Mouse (Mus musculus) forebrain, embryonic 13.5 days (tissue): ENCODE measurements around the gene Defb23. TPM values are rescaled to one million over a fixed set of nuclear protein-coding genes. Genes with fewer than 3 reads are reported as not detected.

ENCODE experiments used
- ATAC-seq: fragments of 200-750 bp; cut with Nextera tagmentation; 2 replicates; pipeline ENCODE4 v1.8.0; 2017
- H3K27ac ChIP-seq: fragments of 300-500 bp; sonication (generic); 2 replicates; pipeline ENCODE4 v1.5.1; 2015; ENCODE audit warnings: inconsistent platforms, mild to moderate bottlenecking, moderate library complexity
- H3K27me3 ChIP-seq: fragments of 300-500 bp; sonication (generic); 2 replicates; pipeline ENCODE4 v1.6.1; 2015; ENCODE audit warnings: mild to moderate bottlenecking, inconsistent platforms
- H3K36me3 ChIP-seq: fragments of 300-500 bp; sonication (generic); 2 replicates; pipeline ENCODE4 v1.6.1; 2015; ENCODE audit warnings: mild to moderate bottlenecking, inconsistent platforms; ENCODE audit not compliant: poor library complexity, severe bottlenecking
- H3K4me1 ChIP-seq: fragments of 300-500 bp; sonication (generic); 2 replicates; pipeline ENCODE4 v1.6.1; 2015; ENCODE audit warnings: inconsistent platforms
- H3K4me2 ChIP-seq: fragments of 300-500 bp; sonication (generic); 2 replicates; pipeline ENCODE4 v1.6.1; 2015; ENCODE audit warnings: inconsistent platforms, mild to moderate bottlenecking, moderate library complexity
- H3K4me3 ChIP-seq: fragments of 300-500 bp; sonication (generic); 2 replicates; pipeline ENCODE4 v1.5.1; 2015; ENCODE audit warnings: mild to moderate bottlenecking, inconsistent platforms
- H3K9ac ChIP-seq: fragments of 300-500 bp; sonication (generic); 2 replicates; pipeline ENCODE4 v1.6.1; 2015; ENCODE audit warnings: mild to moderate bottlenecking, inconsistent platforms
- H3K9me3 ChIP-seq: fragments of 300-500 bp; sonication (generic); replicated peaks from 2 replicates; pipeline ENCODE4 v1.6.1; 2016; ENCODE audit warnings: inconsistent platforms
- WGBS: fragments of 180-500 bp; shearing (Covaris S2); methylation state at CpG from one replicate; pipeline ENCODE4 v1.1.7; 2015; 5-methylcytosine and 5-hydroxymethylcytosine counted together
- polyA plus RNA-seq: library from polyadenylated mRNA; unstranded; fragments of >200 nt; fragmentation: Nextera tagmentation; extraction: Ambion mirVana; gene quantifications from 2 replicates; pipeline ENCODE4 v1.2.1, GENCODE M21; 2015

The Defb23 gene
- polyA plus RNA-seq: not detected in 2 replicates

DNA sequence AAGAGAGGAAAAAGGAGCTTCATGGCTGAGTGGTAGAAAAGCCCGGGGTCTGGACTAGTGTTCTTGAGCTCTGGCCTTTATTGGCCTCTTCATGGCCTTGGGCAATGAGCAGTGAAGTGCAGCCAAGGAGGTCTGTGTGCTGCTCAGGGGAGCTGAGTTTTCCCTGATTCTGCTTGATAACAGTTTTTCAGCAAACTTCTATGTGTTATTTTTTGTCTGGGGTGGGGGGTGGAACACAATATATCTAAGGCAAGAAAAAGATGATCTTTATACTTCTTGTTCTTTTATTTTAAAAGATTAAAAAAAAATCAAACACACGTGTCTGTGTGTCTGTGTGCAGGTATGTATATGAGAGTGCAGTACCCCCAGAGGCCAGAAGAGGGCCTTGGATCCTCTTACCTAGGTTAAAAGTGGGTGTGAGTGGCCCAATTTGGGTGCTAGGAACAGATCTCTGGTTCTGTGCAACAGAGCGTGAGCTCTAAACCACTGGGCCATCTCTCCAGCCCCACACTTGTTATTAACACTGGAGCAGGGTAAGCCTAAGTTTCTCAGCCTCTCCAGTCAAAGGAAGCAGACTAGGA lies at the start of gene Defb23:
Gene Defb23, minus strand, starts transcription at position 51 of the 581 bp plus-strand sequence.
- no peak within 1 kb of the TSS for H3K27ac ChIP-seq
- no peak within 1 kb of the TSS for H3K4me2 ChIP-seq
- no peak within 1 kb of the TSS for H3K4me3 ChIP-seq
- ATAC-seq: no peak
- no peaks in the 10 kb centered on the region for H3K36me3 ChIP-seq
- H3K9me3 ChIP-seq: peaks cover 3% of the 10 kb centered on the region; the same call in 1 of the 2 replicates
- H3K27me3 ChIP-seq: no peaks in the 10 kb centered on the region
- WGBS: 84% methylated on average over 3 of the region's 3 CpGs
- no peaks in the 10 kb centered on the region for H3K4me1 ChIP-seq
- no peak within 1 kb of the TSS for H3K9ac ChIP-seq

DNA sequence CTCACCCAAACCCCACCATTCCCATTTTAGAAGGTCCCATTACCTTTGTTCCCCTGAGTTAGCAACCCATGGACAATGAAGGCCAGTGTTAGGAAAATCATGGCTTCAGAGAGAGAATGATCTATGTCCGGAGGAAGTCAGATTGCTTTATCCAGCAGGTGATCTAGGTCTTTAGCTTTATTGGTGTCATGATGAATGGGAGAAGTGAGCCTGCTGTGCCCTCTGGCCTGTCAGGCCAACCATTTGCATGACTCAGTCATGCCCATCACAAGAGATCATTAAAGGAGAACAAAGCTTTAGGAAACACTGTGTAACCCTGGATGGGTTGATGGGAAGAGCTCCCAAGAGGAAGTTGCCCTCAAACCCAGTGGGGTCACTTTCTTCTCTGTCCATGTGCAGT lies 47.2 kb upstream of the Defb23 start, which contains the start of gene Defb26:
Gene Defb26, minus strand, starts transcription at position 101 of the 400 bp plus-strand sequence.
- Histone ChIP-seq H3K4me1 (no peaks in the 10 kb centered on the region), H3K36me3 (no peaks in the 10 kb centered on the region), H3K9ac (no peak within 1 kb of the TSS), H3K27ac (no peak within 1 kb of the TSS), H3K4me3 (no peak within 1 kb of the TSS), H3K4me2 (no peak within 1 kb of the TSS), H3K27me3 (no peaks in the 10 kb centered on the region), H3K9me3 (no peaks in the 10 kb centered on the region)
- ATAC-seq: no peak
- 67% methylated on average over 1 of the region's 1 CpGs for WGBS

- Histone ChIP-seq H3K4me2 (no peak overlapping the region), H3K9me3 (no peaks in the 10 kb centered on the region), H3K9ac (no peak overlapping the region), H3K4me3 (no peak overlapping the region), H3K27ac (no peak overlapping the region), H3K4me1 (no peaks in the 10 kb centered on the region), H3K36me3 (no peaks in the 10 kb centered on the region), H3K27me3 (no peaks in the 10 kb centered on the region)
- 88% methylated on average over 2 of the region's 2 CpGs for WGBS
- no peak for ATAC-seq
These were observed 39.5 kb upstream of the Defb23 start for GRCm38 (mm10) chr2:152503950-152504349.

- Histone ChIP-seq H3K9me3 (no peaks in the 10 kb centered on the region), H3K4me1 (no peaks in the 10 kb centered on the region), H3K36me3 (no peaks in the 10 kb centered on the region), H3K4me3 (no peak overlapping the region), H3K27me3 (no peaks in the 10 kb centered on the region), H3K4me2 (no peak overlapping the region), H3K27ac (no peak overlapping the region), H3K9ac (no peak overlapping the region)
- ATAC-seq: no peak
- WGBS: 80% methylated on average over 6 of the region's 6 CpGs
These were observed 36.4 kb upstream of the Defb23 start for GRCm38 (mm10) chr2:152500863-152501229.

DNA sequence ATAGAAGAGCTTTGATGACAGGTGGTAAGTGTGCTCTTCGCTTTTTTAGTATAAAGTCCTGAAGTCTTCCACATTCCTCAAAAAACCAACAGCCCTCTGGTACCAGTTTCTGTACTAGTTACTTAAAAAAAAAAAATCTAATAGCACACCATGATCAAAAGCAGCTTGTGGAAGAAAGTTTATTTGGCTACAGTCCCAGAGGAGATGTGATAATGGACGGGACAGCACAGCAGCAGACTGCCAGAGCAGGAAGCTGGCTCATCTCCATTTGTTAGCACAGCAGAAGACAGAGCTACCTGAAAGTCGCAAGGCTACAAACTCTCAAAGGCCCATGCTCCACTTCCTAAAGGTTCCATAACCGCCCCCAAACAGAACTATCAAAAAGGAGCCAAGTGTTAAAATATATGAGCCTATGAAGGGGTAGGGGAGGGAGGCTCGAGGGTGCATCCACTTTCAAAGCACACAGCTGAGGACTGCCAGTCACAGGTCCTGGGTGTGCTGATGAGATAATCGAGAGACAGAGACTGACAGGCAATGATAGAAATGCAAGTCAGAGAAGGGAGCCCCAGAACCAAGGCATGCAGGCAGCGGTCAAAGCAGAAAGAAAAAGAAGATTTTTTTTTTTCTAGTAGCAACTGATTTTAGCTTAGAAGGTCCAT lies 35.9 kb upstream of the Defb23 start:
- no peak for ATAC-seq
- Histone ChIP-seq H3K9ac (no peak overlapping the region), H3K4me2 (no peak overlapping the region), H3K9me3 (no peaks in the 10 kb centered on the region), H3K4me3 (no peak overlapping the region), H3K36me3 (no peaks in the 10 kb centered on the region), H3K27me3 (no peaks in the 10 kb centered on the region), H3K4me1 (no peaks in the 10 kb centered on the region), H3K27ac (no peak overlapping the region)
- WGBS: 84% methylated on average over 7 of the region's 7 CpGs

DNA sequence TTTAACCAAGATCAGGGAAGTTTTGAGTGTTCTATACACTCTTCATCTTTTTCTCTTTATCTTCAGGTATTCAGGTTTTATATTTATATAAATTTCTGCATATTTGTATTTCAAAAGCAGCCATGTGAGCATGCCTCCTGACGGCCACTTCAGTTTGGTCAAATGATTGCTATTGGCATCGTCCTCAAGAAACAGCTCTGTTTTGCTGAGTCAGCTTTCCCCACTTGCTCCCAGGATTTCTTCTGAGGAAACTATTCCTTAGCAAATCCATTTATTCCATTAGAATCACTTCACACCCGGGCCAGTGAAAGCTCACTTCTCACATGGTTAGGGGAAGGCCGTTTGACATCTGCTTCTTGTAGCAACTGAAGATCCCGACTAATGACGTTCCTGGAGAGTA lies 33.6 kb upstream of the Defb23 start:
- H3K27ac ChIP-seq: no peak overlapping the region
- no peaks in the 10 kb centered on the region for H3K4me1 ChIP-seq
- no peaks in the 10 kb centered on the region for H3K9me3 ChIP-seq
- no peak overlapping the region for H3K4me3 ChIP-seq
- no peaks in the 10 kb centered on the region for H3K36me3 ChIP-seq
- 85% methylated on average over 6 of the region's 6 CpGs for WGBS
- ATAC-seq: no peak
- H3K9ac ChIP-seq: no peak overlapping the region
- no peak overlapping the region for H3K4me2 ChIP-seq
- H3K27me3 ChIP-seq: no peaks in the 10 kb centered on the region

DNA sequence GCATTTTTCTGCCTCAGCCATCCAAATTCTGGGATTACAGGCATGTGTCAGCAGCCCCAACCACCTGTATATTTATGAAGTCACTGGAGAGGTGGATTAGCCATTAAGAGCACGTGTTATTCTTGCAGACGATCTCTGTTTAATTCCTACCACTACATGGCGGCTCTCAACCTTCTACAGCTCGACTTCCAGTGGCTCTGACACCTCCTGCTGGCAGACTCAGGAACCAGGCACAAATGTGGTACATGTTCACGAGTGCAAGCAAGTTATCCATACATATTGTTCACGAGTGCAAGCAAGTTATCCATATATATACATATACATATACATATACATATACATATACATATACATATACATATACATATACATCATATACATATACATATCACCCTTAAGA lies 28.7 kb upstream of the Defb23 start:
- ATAC-seq: no peak
- Histone ChIP-seq H3K27ac (no peak overlapping the region), H3K4me2 (no peak overlapping the region), H3K27me3 (no peaks in the 10 kb centered on the region), H3K4me3 (no peak overlapping the region), H3K9me3 (no peaks in the 10 kb centered on the region), H3K36me3 (no peaks in the 10 kb centered on the region), H3K4me1 (no peaks in the 10 kb centered on the region), H3K9ac (no peak overlapping the region)
- WGBS: 84% methylated on average over 6 of the region's 6 CpGs

DNA sequence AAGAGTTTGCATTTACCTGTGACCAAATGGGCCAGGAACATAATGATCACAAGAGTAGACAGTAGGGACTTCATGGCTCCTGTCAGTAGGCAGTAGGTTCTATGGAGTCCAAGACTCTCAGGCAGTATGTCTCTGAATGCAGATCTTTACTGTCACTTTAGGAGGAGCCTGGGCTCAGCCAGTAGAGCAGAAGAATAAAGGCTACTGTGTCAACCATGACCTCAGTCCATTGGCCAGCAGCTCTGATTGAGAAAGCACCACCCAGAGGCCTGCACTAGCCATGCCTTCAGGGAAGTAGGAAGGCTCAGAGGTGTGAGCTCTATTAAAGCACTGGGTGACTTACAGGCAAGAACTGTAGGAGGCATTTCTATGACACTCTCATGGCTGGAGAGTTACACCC lies 25.6 kb upstream of the Defb23 start, which contains the start of gene Defb22:
Gene Defb22, minus strand, starts transcription at position 101 of the 400 bp plus-strand sequence.
- ATAC-seq: no peak
- no peaks in the 10 kb centered on the region for H3K9me3 ChIP-seq
- H3K4me1 ChIP-seq: no peaks in the 10 kb centered on the region

GRCm38 (mm10) chr2:152487024-152487423 lies 22.6 kb upstream of the Defb23 start:
- WGBS: 84% methylated on average over 2 of the region's 2 CpGs

More for the DNA sequence above, 25.6 kb upstream of the Defb23 start, which contains the start of gene Defb22:
- Histone ChIP-seq H3K4me2 (no peak within 1 kb of the TSS), H3K36me3 (no peaks in the 10 kb centered on the region), H3K9ac (no peak within 1 kb of the TSS), H3K27ac (no peak within 1 kb of the TSS), H3K27me3 (no peaks in the 10 kb centered on the region), H3K4me3 (no peak within 1 kb of the TSS)

DNA sequence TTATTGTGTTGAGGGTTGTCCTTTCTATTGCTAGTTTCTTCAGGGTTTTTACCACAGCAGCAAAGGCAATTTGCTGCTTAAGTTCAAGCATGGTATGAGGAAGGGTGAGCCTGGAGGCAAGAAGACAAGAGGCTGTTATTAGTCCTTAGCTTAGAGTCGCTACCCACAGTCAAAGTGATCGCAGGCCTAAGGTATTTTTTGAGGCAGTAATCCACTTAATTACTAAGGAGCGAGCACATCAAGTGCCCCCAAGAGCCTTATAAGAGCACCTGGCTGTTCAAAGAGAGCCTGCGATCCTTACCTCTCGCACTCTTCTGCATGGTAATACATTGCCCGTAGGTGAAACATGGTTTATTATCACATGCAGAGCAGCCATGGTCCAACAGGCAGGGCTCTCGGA lies 17.3 kb upstream of the Defb23 start:
- no peaks in the 10 kb centered on the region for H3K4me1 ChIP-seq
- no peaks in the 10 kb centered on the region for H3K36me3 ChIP-seq
- H3K4me3 ChIP-seq: no peak overlapping the region
- H3K9me3 ChIP-seq: no peaks in the 10 kb centered on the region
- H3K9ac ChIP-seq: no peak overlapping the region
- no peak overlapping the region for H3K4me2 ChIP-seq
- no peak for ATAC-seq
- H3K27me3 ChIP-seq: no peaks in the 10 kb centered on the region
- H3K27ac ChIP-seq: no peak overlapping the region
- WGBS: 88% methylated on average over 7 of the region's 7 CpGs

More at GRCm38 (mm10) chr2:152487024-152487423, 22.6 kb upstream of the Defb23 start:
- no peaks in the 10 kb centered on the region for H3K36me3 ChIP-seq
- no peak overlapping the region for H3K27ac ChIP-seq
- no peaks in the 10 kb centered on the region for H3K4me1 ChIP-seq
- H3K9ac ChIP-seq: no peak overlapping the region
- no peak for ATAC-seq
- H3K4me3 ChIP-seq: no peak overlapping the region
- H3K4me2 ChIP-seq: no peak overlapping the region
- no peaks in the 10 kb centered on the region for H3K27me3 ChIP-seq
- H3K9me3 ChIP-seq: no peaks in the 10 kb centered on the region

DNA sequence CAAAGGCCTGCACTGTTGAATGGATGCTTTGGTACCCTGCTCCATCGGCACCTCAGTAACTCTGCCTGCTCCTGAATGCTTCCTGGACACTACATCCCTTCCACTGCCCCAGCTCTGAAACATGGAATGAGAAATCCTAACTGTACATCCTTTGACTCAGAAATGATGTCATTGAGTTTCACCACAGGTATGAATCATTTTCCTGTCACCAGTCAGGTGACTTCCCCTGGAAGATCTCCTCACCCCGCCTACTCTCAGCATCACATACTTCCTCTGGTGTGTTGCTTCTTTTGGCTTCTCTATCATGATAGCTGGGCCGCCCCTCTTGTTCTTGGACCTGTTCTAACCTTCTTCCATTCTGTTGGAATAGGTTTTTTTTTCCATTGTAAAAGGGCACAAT lies 16.5 kb upstream of the Defb23 start:
- no peaks in the 10 kb centered on the region for H3K27me3 ChIP-seq
- no peak overlapping the region for H3K27ac ChIP-seq
- no peaks in the 10 kb centered on the region for H3K4me1 ChIP-seq
- no peaks in the 10 kb centered on the region for H3K9me3 ChIP-seq
- WGBS: 93% methylated on average over 3 of the region's 3 CpGs
- no peaks in the 10 kb centered on the region for H3K36me3 ChIP-seq
- no peak overlapping the region for H3K4me2 ChIP-seq
- no peak overlapping the region for H3K4me3 ChIP-seq
- H3K9ac ChIP-seq: no peak overlapping the region
- no peak for ATAC-seq

DNA sequence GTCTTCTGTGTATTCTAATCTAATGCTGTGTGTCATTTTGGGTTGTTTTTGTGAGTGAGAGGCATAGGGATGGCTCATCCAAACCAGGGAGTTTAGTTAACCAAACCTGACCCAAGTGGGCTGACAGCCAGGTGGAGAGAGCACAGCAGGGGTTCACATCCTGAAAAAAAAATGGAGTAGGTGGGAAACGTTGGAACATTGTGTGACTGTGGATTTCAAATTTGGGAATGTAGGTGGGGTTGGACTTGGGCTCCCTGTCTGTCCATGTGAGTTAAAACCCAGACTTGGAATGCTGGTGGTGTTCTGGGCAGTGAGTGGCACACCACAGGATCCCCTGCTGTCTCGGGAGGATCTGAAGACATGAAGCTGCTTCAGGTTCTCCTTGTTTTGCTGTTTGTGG lies 12.3 kb upstream of the Defb23 start, which contains the start of gene Defb20:
Gene Defb20, plus strand, starts transcription at position 301 of the 400 bp plus-strand sequence.
- H3K36me3 ChIP-seq: no peaks in the 10 kb centered on the region
- no peaks in the 10 kb centered on the region for H3K4me1 ChIP-seq
- H3K9ac ChIP-seq: no peak within 1 kb of the TSS
- WGBS: 69% methylated on average over 2 of the region's 2 CpGs
- no peaks in the 10 kb centered on the region for H3K27me3 ChIP-seq
- no peak within 1 kb of the TSS for H3K4me2 ChIP-seq
- H3K9me3 ChIP-seq: no peaks in the 10 kb centered on the region
- H3K27ac ChIP-seq: no peak within 1 kb of the TSS
- ATAC-seq: no peak
- H3K4me3 ChIP-seq: no peak within 1 kb of the TSS
